Mouse (Mus musculus) stomach, postnatal 0 days (tissue): Measurements from ENCODE around the gene Fer1l5.
A peak's percentile ranks its signal among the peaks of the same experiment; 100 is the strongest.

ENCODE experiments used
- CTCF ChIP-seq: IDR thresholded peaks from 2 replicates; pipeline ENCODE4 v1.5.1; 2016; ENCODE audit warnings: antibody characterized with exemption, low read depth, mild to moderate bottlenecking, moderate library complexity
- EP300 ChIP-seq: optimal IDR thresholded peaks from 2 replicates; pipeline ENCODE3; 2016; ENCODE audit warnings: antibody characterized with exemption

DNA sequence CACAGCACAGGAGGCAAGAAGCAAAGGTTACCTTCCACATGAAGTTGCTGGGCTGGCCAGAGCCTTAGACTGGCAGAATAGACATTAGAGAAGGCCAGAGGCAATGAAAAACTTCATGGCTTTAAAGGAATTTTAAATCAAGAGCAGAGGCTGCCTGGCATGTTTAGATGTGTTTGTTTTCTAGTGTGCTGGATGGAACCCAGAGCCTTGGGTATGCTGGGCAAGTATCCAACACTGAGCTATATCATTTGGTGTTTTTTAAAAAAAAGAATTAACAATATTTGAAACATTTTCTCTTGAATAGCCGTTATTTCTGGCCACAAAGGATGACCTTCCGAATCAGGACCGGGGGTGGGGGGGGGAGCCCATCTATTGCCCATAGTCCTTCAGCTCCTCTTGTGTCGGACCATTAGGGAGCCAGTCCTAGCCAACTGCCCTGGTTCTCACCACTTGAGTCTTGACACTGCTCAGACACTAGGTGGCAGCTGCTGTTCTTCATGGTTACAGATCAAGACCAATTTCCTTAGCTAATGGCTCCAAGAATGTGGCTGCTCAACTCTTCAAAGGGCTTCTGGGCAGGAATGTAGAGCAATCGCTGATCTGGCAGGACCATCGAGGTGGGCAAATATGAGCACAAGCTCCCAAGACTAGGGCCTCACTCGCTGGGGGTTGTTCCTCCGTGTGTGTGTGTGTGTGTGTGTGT lies 48.2 kb upstream of the Fer1l5 start:
- TF ChIP-seq CTCF (peak; percentile 84), EP300 (no peak)
